Mouse (Mus musculus) small intestine, adult 2 months (tissue): ENCODE measurements around the gene Abat.

ENCODE experiments used
- CTCF ChIP-seq: fragments of 200-500 bp; IDR thresholded peaks from 2 replicates; pipeline ENCODE4 v1.5.1; 2012; ENCODE audit warnings: low read depth, mild to moderate bottlenecking, control low read depth, inconsistent platforms, low read length, moderate library complexity, mixed read lengths; ENCODE audit not compliant: insufficient replicate concordance, insufficient read length; ENCODE audit errors: extremely low read depth
- POLR2A ChIP-seq: fragments of 200-500 bp; IDR thresholded peaks from 2 replicates; pipeline ENCODE4 v1.6.1; 2012; ENCODE audit warnings: low read depth, mild to moderate bottlenecking, control low read depth, inconsistent platforms, low read length, moderate library complexity

DNA sequence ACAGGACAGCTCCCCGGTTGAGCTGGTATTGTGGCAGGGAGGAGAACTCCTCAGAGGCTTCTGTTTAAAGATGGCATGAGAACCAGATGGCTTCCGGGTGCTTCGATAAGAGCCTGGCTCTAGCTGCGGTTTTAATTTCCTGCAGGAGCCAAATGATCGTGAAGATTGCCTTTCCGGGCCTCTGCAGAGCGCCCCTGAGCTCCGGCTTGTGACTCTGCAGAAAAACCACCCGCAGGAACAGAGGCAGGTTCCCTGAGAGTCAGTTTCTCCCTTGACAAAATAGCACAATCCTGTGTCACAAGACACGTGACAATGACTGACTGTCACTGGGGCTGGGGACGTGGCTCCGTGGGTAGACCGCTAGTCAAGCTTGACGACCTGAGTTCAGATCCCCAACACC lies 16.8 kb downstream of the Abat start:
- TF ChIP-seq POLR2A, result no peak
- no peak for TF ChIP-seq CTCF
